Mouse (Mus musculus): ENCODE measurements at regions not wholly inside any gene's neighbourhood (a gene's known extent, or its start where the extent isn't known, plus 50 kb on each side); places are given as distances from the start of the nearest gene placed in this dataset.

DNA sequence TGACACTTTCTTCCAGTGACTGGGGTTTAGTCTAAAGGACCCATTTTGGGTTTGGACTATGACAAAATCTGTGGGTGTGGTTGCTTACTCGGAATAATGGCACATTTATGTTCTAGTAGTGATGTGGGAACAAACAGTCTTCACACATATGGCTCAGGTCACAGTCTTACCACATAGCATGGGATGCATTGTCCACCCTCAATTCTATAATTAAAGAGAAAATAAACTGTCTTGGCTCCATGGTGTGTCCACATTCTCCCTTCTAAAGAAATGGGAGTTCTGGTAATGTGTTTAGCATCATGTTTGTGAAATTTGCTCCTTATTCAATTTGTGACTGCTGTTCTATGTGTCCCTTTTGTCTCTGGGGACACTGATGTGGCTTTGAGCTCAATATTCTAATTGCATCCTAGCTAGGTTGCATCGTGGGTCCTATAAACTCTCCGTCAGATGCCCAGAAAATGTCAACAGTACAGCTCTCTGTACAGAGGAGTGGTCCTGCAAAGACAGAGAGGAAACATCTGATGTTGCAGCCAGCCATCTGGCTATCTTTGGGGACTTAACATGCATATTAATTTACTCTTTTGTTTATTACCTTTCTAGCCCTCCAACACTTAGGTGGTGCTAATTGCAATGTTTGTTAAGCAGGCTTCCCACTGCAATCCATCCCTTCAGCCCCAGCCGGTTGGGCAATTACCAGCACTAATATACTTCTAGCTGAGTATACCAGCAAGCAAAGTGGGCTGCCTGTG, 369.5 kb upstream of the Slc30a5 start:
- Histone ChIP-seq H3K9ac (ENCODE audit: low read depth, low read length) (no peak overlapping the region), H3K27me3 (replicated peaks; ENCODE audit: control insufficient read depth, insufficient read depth, low read length) (no peaks in the 10 kb centered on the region), H3K36me3 (ENCODE audit: control insufficient read depth, insufficient read depth, low read length) (no peaks in the 10 kb centered on the region), H3K4me3 (ENCODE audit: low read depth, low read length) (no peak overlapping the region), H3K27ac (ENCODE audit: low read depth, low read length) (no peak overlapping the region), H3K4me2 (no peak overlapping the region), H3K4me1 (replicated peaks; ENCODE audit: control insufficient read depth, insufficient read depth, low read length) (no peaks in the 10 kb centered on the region), H3K9me3 (ENCODE audit: control insufficient read depth, low read length) (no peaks in the 10 kb centered on the region)
- ATAC-seq (replicated peaks; ENCODE audit: low FRiP score), result no peak
- 64% methylated on average over 4 of the region's 4 CpGs for WGBS
- DNase-seq (ENCODE audit: low spot score), result no peak

- Histone ChIP-seq H3K36me3 (ENCODE audit: control insufficient read depth, insufficient read depth, low read length) (no peaks in the 10 kb centered on the region), H3K27me3 (replicated peaks; ENCODE audit: control insufficient read depth, insufficient read depth, low read length) (no peaks in the 10 kb centered on the region), H3K27ac (ENCODE audit: low read depth, low read length) (no peak overlapping the region), H3K4me1 (replicated peaks; ENCODE audit: control insufficient read depth, insufficient read depth, low read length) (no peaks in the 10 kb centered on the region), H3K4me3 (ENCODE audit: low read depth, low read length) (no peak overlapping the region), H3K9ac (ENCODE audit: low read depth, low read length) (no peak overlapping the region), H3K9me3 (ENCODE audit: control insufficient read depth, low read length) (no peaks in the 10 kb centered on the region), H3K4me2 (no peak overlapping the region)
- no peak for DNase-seq (ENCODE audit: low spot score)
- WGBS, result 83% methylated on average over 7 of the region's 7 CpGs
- no peak for ATAC-seq (replicated peaks; ENCODE audit: low FRiP score)
These were observed 357.1 kb upstream of the Slc30a5 start for GRCm38 (mm10) chr13:101190249-101190830.

DNA sequence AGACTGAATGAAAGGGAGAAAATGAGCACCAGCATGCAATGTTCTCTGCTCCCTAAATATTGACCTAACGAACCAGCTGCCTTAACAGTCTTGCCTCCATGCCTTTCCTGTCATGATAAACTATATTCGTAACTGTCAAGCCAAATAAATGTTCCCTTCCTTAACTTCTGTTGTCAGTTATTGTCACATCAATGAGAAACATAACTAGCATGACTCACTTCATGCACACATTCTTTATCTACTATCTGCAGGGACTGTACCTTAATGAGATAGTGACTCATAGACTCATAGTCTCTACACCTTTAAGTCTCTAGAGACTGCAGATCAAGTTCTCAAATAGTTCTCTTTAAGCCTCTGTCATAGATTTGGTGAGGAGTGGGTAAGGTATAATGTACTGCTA, 349.2 kb upstream of the Slc30a5 start:
- no peak overlapping the region for H3K9ac ChIP-seq (ENCODE audit: low read depth, low read length)
- H3K4me2 ChIP-seq, result no peak overlapping the region
- DNase-seq (ENCODE audit: low spot score), result no peak
- H3K4me3 ChIP-seq (ENCODE audit: low read depth, low read length), result no peak overlapping the region
- no peak overlapping the region for H3K27ac ChIP-seq (ENCODE audit: low read depth, low read length)
- ATAC-seq (replicated peaks; ENCODE audit: low FRiP score), result no peak
- no peaks in the 10 kb centered on the region for H3K36me3 ChIP-seq (ENCODE audit: control insufficient read depth, insufficient read depth, low read length)
- H3K27me3 ChIP-seq (replicated peaks; ENCODE audit: control insufficient read depth, insufficient read depth, low read length), result no peaks in the 10 kb centered on the region
- 62% methylated on average over 2 of the region's 2 CpGs for WGBS
- H3K9me3 ChIP-seq (ENCODE audit: control insufficient read depth, low read length), result no peaks in the 10 kb centered on the region
- no peaks in the 10 kb centered on the region for H3K4me1 ChIP-seq (replicated peaks; ENCODE audit: control insufficient read depth, insufficient read depth, low read length)

- WGBS, result 84% methylated on average over 8 of the region's 8 CpGs
- H3K27ac ChIP-seq (ENCODE audit: low read depth, low read length), result no peak overlapping the region
- H3K9ac ChIP-seq (ENCODE audit: low read depth, low read length), result no peak overlapping the region
- no peaks in the 10 kb centered on the region for H3K9me3 ChIP-seq (ENCODE audit: control insufficient read depth, low read length)
- DNase-seq (ENCODE audit: low spot score) (no peak), ATAC-seq (replicated peaks; ENCODE audit: low FRiP score) (no peak)
- no peaks in the 10 kb centered on the region for H3K27me3 ChIP-seq (replicated peaks; ENCODE audit: control insufficient read depth, insufficient read depth, low read length)
- H3K4me2 ChIP-seq, result no peak overlapping the region
- no peaks in the 10 kb centered on the region for H3K36me3 ChIP-seq (ENCODE audit: control insufficient read depth, insufficient read depth, low read length)
- H3K4me3 ChIP-seq (ENCODE audit: low read depth, low read length), result no peak overlapping the region
- H3K4me1 ChIP-seq (replicated peaks; ENCODE audit: control insufficient read depth, insufficient read depth, low read length), result no peaks in the 10 kb centered on the region
These were observed 341.9 kb upstream of the Slc30a5 start for GRCm38 (mm10) chr13:101175017-101175689.

GRCm38 (mm10) chr13:101161768-101162167, 328.5 kb upstream of the Slc30a5 start:
- WGBS, result 57% methylated on average over 2 of the region's 2 CpGs

DNA sequence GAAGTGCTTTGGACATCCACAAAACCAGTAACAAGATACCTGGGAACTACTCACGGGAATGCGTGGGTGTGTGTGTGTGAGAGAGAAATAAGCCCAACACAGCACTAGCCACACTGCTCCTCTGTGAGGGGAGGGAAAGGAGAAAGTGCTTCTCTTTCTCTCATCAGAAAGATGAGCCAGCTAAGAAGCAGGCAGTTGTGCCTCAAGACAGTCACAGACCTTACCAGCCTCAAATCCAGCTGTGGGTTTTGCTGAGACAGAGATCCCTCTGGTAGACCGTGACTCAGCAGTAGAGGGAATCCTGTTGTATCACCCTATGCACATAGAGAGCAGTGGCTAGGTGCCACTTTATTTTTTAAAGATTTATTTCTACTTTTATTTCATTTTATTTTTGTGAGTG, 326.7 kb upstream of the Slc30a5 start:
- no peaks in the 10 kb centered on the region for H3K27me3 ChIP-seq (replicated peaks; ENCODE audit: control insufficient read depth, insufficient read depth, low read length)
- H3K4me1 ChIP-seq (replicated peaks; ENCODE audit: control insufficient read depth, insufficient read depth, low read length), result no peaks in the 10 kb centered on the region
- no peak overlapping the region for H3K9ac ChIP-seq (ENCODE audit: low read depth, low read length)
- H3K4me3 ChIP-seq (ENCODE audit: low read depth, low read length), result no peak overlapping the region
- no peak overlapping the region for H3K4me2 ChIP-seq
- 78% methylated on average over 3 of the region's 3 CpGs for WGBS
- no peaks in the 10 kb centered on the region for H3K36me3 ChIP-seq (ENCODE audit: control insufficient read depth, insufficient read depth, low read length)
- H3K27ac ChIP-seq (ENCODE audit: low read depth, low read length), result no peak overlapping the region
- H3K9me3 ChIP-seq (ENCODE audit: control insufficient read depth, low read length), result no peaks in the 10 kb centered on the region
- ATAC-seq (replicated peaks; ENCODE audit: low FRiP score) (no peak), DNase-seq (ENCODE audit: low spot score) (no peak)

More at GRCm38 (mm10) chr13:101161768-101162167, 328.5 kb upstream of the Slc30a5 start:
- Histone ChIP-seq H3K4me1 (replicated peaks; ENCODE audit: control insufficient read depth, insufficient read depth, low read length) (no peaks in the 10 kb centered on the region), H3K27ac (ENCODE audit: low read depth, low read length) (no peak overlapping the region), H3K36me3 (ENCODE audit: control insufficient read depth, insufficient read depth, low read length) (no peaks in the 10 kb centered on the region), H3K9me3 (ENCODE audit: control insufficient read depth, low read length) (no peaks in the 10 kb centered on the region), H3K4me2 (no peak overlapping the region), H3K4me3 (ENCODE audit: low read depth, low read length) (no peak overlapping the region), H3K27me3 (replicated peaks; ENCODE audit: control insufficient read depth, insufficient read depth, low read length) (no peaks in the 10 kb centered on the region), H3K9ac (ENCODE audit: low read depth, low read length) (no peak overlapping the region)
- DNase-seq (ENCODE audit: low spot score), result no peak
- ATAC-seq (replicated peaks; ENCODE audit: low FRiP score), result no peak

DNA sequence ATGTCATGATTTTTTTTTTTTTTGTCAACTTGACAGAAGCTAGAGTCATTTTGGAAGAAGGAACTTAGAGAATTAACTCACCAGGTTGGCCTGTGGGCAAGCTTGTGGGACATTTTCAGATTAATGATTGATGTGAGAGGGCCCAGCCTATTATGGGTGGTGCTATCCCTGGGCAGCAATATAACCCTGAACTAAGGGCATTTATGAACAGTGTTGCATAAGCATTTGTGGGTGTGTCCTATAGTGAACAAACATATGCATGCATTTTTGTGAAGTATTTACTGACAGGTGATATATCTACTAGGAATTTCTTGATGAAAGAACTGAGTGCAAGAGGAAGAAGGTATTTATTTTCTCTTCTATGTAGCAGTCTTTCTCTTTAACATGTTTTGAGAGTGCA, 320.5 kb upstream of the Slc30a5 start:
- ATAC-seq (replicated peaks; ENCODE audit: low FRiP score) (no peak), DNase-seq (ENCODE audit: low spot score) (no peak)
- Histone ChIP-seq H3K36me3 (ENCODE audit: control insufficient read depth, insufficient read depth, low read length) (no peaks in the 10 kb centered on the region), H3K4me3 (ENCODE audit: low read depth, low read length) (no peak overlapping the region), H3K27ac (ENCODE audit: low read depth, low read length) (no peak overlapping the region), H3K4me2 (no peak overlapping the region), H3K27me3 (replicated peaks; ENCODE audit: control insufficient read depth, insufficient read depth, low read length) (no peaks in the 10 kb centered on the region), H3K9me3 (ENCODE audit: control insufficient read depth, low read length) (no peaks in the 10 kb centered on the region), H3K4me1 (replicated peaks; ENCODE audit: control insufficient read depth, insufficient read depth, low read length) (no peaks in the 10 kb centered on the region), H3K9ac (ENCODE audit: low read depth, low read length) (no peak overlapping the region)

- Histone ChIP-seq H3K27ac (ENCODE audit: low read depth, low read length) (no peak overlapping the region), H3K4me3 (ENCODE audit: low read depth, low read length) (no peak overlapping the region), H3K4me2 (no peak overlapping the region), H3K27me3 (replicated peaks; ENCODE audit: control insufficient read depth, insufficient read depth, low read length) (no peaks in the 10 kb centered on the region), H3K36me3 (ENCODE audit: control insufficient read depth, insufficient read depth, low read length) (no peaks in the 10 kb centered on the region), H3K4me1 (replicated peaks; ENCODE audit: control insufficient read depth, insufficient read depth, low read length) (no peaks in the 10 kb centered on the region), H3K9ac (ENCODE audit: low read depth, low read length) (no peak overlapping the region), H3K9me3 (ENCODE audit: control insufficient read depth, low read length) (no peaks in the 10 kb centered on the region)
- 50% methylated on average over 3 of the region's 3 CpGs for WGBS
- no peak for DNase-seq (ENCODE audit: low spot score)
- ATAC-seq (replicated peaks; ENCODE audit: low FRiP score), result no peak
These were observed 309.5 kb upstream of the Slc30a5 start for GRCm38 (mm10) chr13:101142761-101143160.

Measured in liver, embryonic 11.5 days (tissue).